Mouse (Mus musculus): ENCODE data around the gene Zfp553.

DNA sequence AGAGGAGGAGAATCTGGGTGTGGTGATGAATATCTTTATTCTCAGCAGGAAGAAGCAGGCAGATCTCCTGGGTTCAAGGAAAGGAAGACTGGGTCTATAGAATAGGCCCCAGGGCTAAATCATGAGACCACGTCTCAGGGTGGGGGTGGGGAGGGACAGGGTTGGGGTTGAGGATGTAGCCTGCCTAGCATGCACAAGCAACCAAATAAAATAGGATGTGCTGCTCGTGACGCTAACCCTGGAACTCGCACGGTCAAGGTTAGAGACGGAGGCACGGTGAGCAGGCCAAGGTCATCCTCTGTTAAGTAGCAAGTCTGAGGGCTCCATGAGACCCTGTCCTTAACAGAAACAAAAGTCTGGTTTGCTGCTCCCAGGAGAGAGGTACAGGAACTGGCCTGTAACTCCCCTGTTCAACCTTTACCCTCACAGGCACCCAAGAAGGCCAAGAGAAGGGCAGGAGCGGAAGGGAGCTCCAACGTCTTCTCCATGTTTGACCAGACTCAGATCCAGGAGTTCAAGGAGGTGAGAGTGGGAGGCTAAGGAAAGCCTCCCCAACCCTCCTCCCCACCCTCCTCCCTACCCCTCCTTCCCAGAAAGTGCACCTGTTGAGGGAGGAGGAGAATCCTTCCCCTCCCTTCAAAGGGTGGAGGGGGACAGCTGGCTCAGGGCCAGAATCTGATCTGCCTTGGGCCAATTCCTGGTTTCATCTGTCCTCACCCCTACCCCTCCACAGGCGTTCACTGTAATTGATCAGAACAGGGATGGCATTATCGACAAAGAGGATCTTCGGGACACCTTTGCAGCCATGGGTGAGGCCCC, 20.2 kb upstream of the Zfp553 start:
- TF ChIP-seq POLR2A (IDR thresholded peaks at IDR 0.05; ENCODE audit: borderline replicate concordance, low read depth, low read length) (no peak), CTCF (IDR thresholded peaks at IDR 0.05; ENCODE audit: low read depth, low read length) (no peak)

Measured in bone marrow macrophage, adult 2 months (primary cell).